Mouse (Mus musculus) cerebellum, adult 18-20 months (tissue): ENCODE results near the gene Mrps18a.
A peak's percentile ranks its signal among the peaks of the same experiment; 100 is the strongest.

Experiments used
- DNase-seq, 2 experiments: peaks; one replicate each; pipeline ENCODE4 v3.0.0; 2021

Gene Mrps18a

GRCm38 (mm10) chr17:46110402-46111289, at the start of gene Mrps18a:
Gene Mrps18a (plus strand): TSS chr17:46110986.
- peak; percentile 88 to 90 for DNase-seq

- no peak for DNase-seq
Observed at GRCm38 (mm10) chr17:46063283-46063973, 47.4 kb upstream of the Mrps18a start.

GRCm38 (mm10) chr17:46063974-46064312, 46.8 kb upstream of the Mrps18a start:
- DNase-seq: no peak

GRCm38 (mm10) chr17:46070046-46070445, 40.7 kb upstream of the Mrps18a start:
- DNase-seq: no peak

GRCm38 (mm10) chr17:46071531-46071930, 39.3 kb upstream of the Mrps18a start:
- DNase-seq: no peak

GRCm38 (mm10) chr17:46073730-46074301, 37.0 kb upstream of the Mrps18a start:
- peak; percentile 48 to 52 for DNase-seq

- DNase-seq: no peak
Observed at GRCm38 (mm10) chr17:46074398-46075115, 36.2 kb upstream of the Mrps18a start.

- no peak for DNase-seq
Observed at GRCm38 (mm10) chr17:46075116-46075485, 35.7 kb upstream of the Mrps18a start.

- DNase-seq: no peak
Observed at GRCm38 (mm10) chr17:46075551-46076259, 35.1 kb upstream of the Mrps18a start.

- DNase-seq: no peak
Observed at GRCm38 (mm10) chr17:46076260-46076551, 34.6 kb upstream of the Mrps18a start.

GRCm38 (mm10) chr17:46077921-46078534, 32.8 kb upstream of the Mrps18a start:
- DNase-seq: no peak

- no peak for DNase-seq
Observed at GRCm38 (mm10) chr17:46079037-46079436, 31.7 kb upstream of the Mrps18a start.

GRCm38 (mm10) chr17:46080388-46080787, 30.4 kb upstream of the Mrps18a start:
- DNase-seq: no peak

- no peak for DNase-seq
Observed at GRCm38 (mm10) chr17:46081042-46081441, 29.7 kb upstream of the Mrps18a start.

- DNase-seq: no peak
Observed at GRCm38 (mm10) chr17:46081657-46082056, 29.1 kb upstream of the Mrps18a start.

- DNase-seq: no peak
Observed at GRCm38 (mm10) chr17:46083381-46083780, 27.4 kb upstream of the Mrps18a start.

- peak; percentile 26 to 32 for DNase-seq
Observed at GRCm38 (mm10) chr17:46084091-46084501, 26.7 kb upstream of the Mrps18a start.

GRCm38 (mm10) chr17:46086341-46086870, 24.4 kb upstream of the Mrps18a start:
- DNase-seq: no peak

- DNase-seq: no peak
Observed at GRCm38 (mm10) chr17:46091351-46091750, 19.4 kb upstream of the Mrps18a start.

- no peak for DNase-seq
Observed at GRCm38 (mm10) chr17:46091899-46092298, 18.9 kb upstream of the Mrps18a start.

GRCm38 (mm10) chr17:46098525-46098924, 12.3 kb upstream of the Mrps18a start:
- DNase-seq: no peak

GRCm38 (mm10) chr17:46101906-46102305, 8.9 kb upstream of the Mrps18a start:
- no peak for DNase-seq
